Comparison of ENCODE assay signal across 8 mouse cellular contexts in genomic region chr8:57321898-57322895, GRCm38 (mm10). TPM values are rescaled to one million over a fixed set of nuclear protein-coding genes. Genes with fewer than 3 reads are reported as not detected.
A peak's percentile ranks its signal among the peaks of the same experiment; 100 is the strongest.
DNase-seq lines count a peak whose midpoint lies in the region; ATAC-seq and TF ChIP-seq lines count a peak whose summit lies in the region.

No protein-coding gene starts in this region.

- no peaks in the 10 kb centered on the region for H3K9me3 ChIP-seq in heart, embryonic 15.5 days (replicated peaks)
- H3K9me3 ChIP-seq in liver, embryonic 13.5 days (replicated peaks), result no peaks in the 10 kb centered on the region
- H3K9me3 ChIP-seq in stomach, postnatal 0 days (ENCODE audit: control insufficient read depth, low read length), result no peaks in the 10 kb centered on the region

- peak; percentile 31 for DNase-seq in urinary bladder, postnatal 25 days (ENCODE audit: low spot score)
- DNase-seq in urinary bladder, adult 18-20 months (ENCODE audit: low spot score in 2 of 2), result no peak
- DNase-seq in liver, embryonic 13.5 days, result no peak
- peak; percentile 21 for DNase-seq in stomach, postnatal 0 days (ENCODE audit: low spot score)
- no peak for DNase-seq in natural killer cell, adult 2 months (ENCODE audit: low spot score in 2 of 2)
- no peak for DNase-seq in left cerebral cortex, adult 11 months (ENCODE audit: low spot score)
- no peak for DNase-seq in kidney, postnatal 36 days

- H3K4me3 ChIP-seq in heart, embryonic 15.5 days, result peak overlapping the region; percentile 92
- H3K4me3 ChIP-seq in liver, embryonic 13.5 days (replicated peaks), result peak overlapping the region; percentile 47
- H3K4me3 ChIP-seq in stomach, postnatal 0 days (ENCODE audit: low read depth, low read length), result peak overlapping the region; percentile 63

- no peak for TF ChIP-seq EP300 in stomach, postnatal 0 days (optimal IDR thresholded peaks at IDR 0.05)

- WGBS in heart, embryonic 15.5 days, result under 1% methylated on average over 63 of the region's 64 CpGs
- 2% methylated on average over 47 of the region's 64 CpGs for WGBS in liver, embryonic 13.5 days (ENCODE audit: insufficient replicate concordance)
- 1% methylated on average over 58 of the region's 64 CpGs for WGBS in stomach, postnatal 0 days

- TF ChIP-seq CTCF in stomach, postnatal 0 days (IDR thresholded peaks at IDR 0.05; ENCODE audit: low read depth), result no peak

- ATAC-seq in heart, embryonic 15.5 days (replicated peaks; ENCODE audit: insufficient number of reproducible peaks, insufficient read depth, low FRiP score, low read depth), result 0 out of 2 replicates have a peak, but pooled peaks have one; percentile 11
- ATAC-seq in liver, embryonic 13.5 days (ENCODE audit: low read depth), result no peak
- ATAC-seq in stomach, postnatal 0 days (ENCODE audit: low FRiP score, low TSS enrichment), result peak; percentile 34; the same call in 1 of the 2 replicates

- peaks cover 14% of the 10 kb centered on the region for H3K4me1 ChIP-seq in heart, embryonic 15.5 days (replicated peaks)
- 0 out of 2 replicates have a peak, but pooled peaks cover 6% of the 10 kb centered on the region for H3K4me1 ChIP-seq in liver, embryonic 13.5 days (replicated peaks)
- H3K4me1 ChIP-seq in stomach, postnatal 0 days (replicated peaks; ENCODE audit: control insufficient read depth, insufficient read depth), result no peaks in the 10 kb centered on the region; the same call in 1 of the 2 replicates

- H3K9ac ChIP-seq in heart, embryonic 15.5 days, result peak overlapping the region; percentile 100
- H3K9ac ChIP-seq in liver, embryonic 13.5 days, result peak overlapping the region; percentile 56
- H3K9ac ChIP-seq in stomach, postnatal 0 days (ENCODE audit: low read length), result peak overlapping the region; percentile 79

- peak overlapping the region; percentile 77 for H3K4me2 ChIP-seq in heart, embryonic 15.5 days
- peak overlapping the region; percentile 48 for H3K4me2 ChIP-seq in liver, embryonic 13.5 days
- peak overlapping the region; percentile 55 for H3K4me2 ChIP-seq in stomach, postnatal 0 days (replicated peaks; ENCODE audit: low read depth)

- no peaks in the 10 kb centered on the region; the same call in 1 of the 2 replicates for H3K27me3 ChIP-seq in heart, embryonic 15.5 days
- peaks cover 99% of the 10 kb centered on the region for H3K27me3 ChIP-seq in liver, embryonic 13.5 days
- no peaks in the 10 kb centered on the region; the same call in 1 of the 2 replicates for H3K27me3 ChIP-seq in stomach, postnatal 0 days (ENCODE audit: control insufficient read depth, insufficient read depth, low read length)

- peak overlapping the region; percentile 96 for H3K27ac ChIP-seq in heart, embryonic 15.5 days
- peak overlapping the region; percentile 39 for H3K27ac ChIP-seq in liver, embryonic 13.5 days
- H3K27ac ChIP-seq in stomach, postnatal 0 days (replicated peaks), result peak overlapping the region; percentile 81

- H3K36me3 ChIP-seq in heart, embryonic 15.5 days, result no peaks in the 10 kb centered on the region
- H3K36me3 ChIP-seq in liver, embryonic 13.5 days, result no peaks in the 10 kb centered on the region
- no peaks in the 10 kb centered on the region; the same call in 1 of the 2 replicates for H3K36me3 ChIP-seq in stomach, postnatal 0 days (ENCODE audit: control insufficient read depth, insufficient read depth, low read length)

RNA-seq across cellular contexts. Expression of gene Hand2, which starts 1.4 kb away (rescaled TPM):
- 8.7 and 11.8 TPM in 2 replicates for polyA plus RNA-seq in heart, embryonic 15.5 days (2015; fragmentation: Nextera tagmentation; extraction: Ambion mirVana)
- polyA plus RNA-seq in liver, embryonic 13.5 days (2015; fragmentation: Nextera tagmentation; extraction: Ambion mirVana), result 0.79 and 0.81 TPM in 2 replicates
- polyA plus RNA-seq in stomach, postnatal 0 days (2015; fragmentation: Nextera tagmentation; extraction: Ambion mirVana), result 6.8 and 7.7 TPM in 2 replicates

Comparison
In these comparisons a context has a peak if more than half of its experiments do, and no peak if none do; other contexts are left out.
1. DNase-seq: peak in urinary bladder, postnatal 25 days (single experiment) and stomach, postnatal 0 days (single experiment); none in urinary bladder, adult 18-20 months (0 of 2), liver, embryonic 13.5 days (single experiment), natural killer cell, adult 2 months (0 of 2), left cerebral cortex, adult 11 months (single experiment) and kidney, postnatal 36 days (0 of 2).
2. H3K27ac ChIP-seq: peak in every context shown above with its lines; median percentile 96 in heart, embryonic 15.5 days; 81 in stomach, postnatal 0 days; 39 in liver, embryonic 13.5 days.
3. Peak in every context shown above with its lines, with median percentiles within 50 percentile points of each other: H3K4me2 ChIP-seq, H3K4me3 ChIP-seq and H3K9ac ChIP-seq.